Mouse (Mus musculus): ENCODE measurements around the gene Sox15.

DNA sequence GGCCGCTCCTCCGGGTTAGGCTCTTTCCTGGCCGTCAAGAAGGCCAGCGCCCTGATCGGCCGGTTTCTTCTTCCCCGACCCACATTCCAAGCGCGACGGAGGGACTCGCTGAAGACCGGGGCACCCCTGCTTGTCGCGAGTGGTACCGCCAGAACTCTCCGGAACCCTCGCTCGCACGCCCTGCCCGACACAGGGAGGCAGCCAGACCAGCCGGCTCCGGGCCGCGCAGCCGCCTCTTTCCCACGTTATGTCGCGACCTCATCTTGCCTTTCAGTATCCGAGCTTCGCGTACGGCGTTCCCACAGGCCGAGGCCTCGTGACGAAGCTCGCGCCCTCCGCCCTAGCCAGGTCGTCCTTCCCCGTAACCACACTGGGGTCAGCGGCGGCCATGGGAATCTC lies 16.6 kb downstream of the Sox15 start:
- no peak for TF ChIP-seq ZC3H11A (IDR thresholded peaks at IDR 0.05; ENCODE audit: borderline replicate concordance, low read depth, low read length)
- TF ChIP-seq CHD2 (IDR thresholded peaks at IDR 0.05; ENCODE audit: low read depth, low read length): no peak
- no peak for TF ChIP-seq HCFC1 (IDR thresholded peaks at IDR 0.05; ENCODE audit: borderline replicate concordance, insufficient read depth, low read length)
- TF ChIP-seq ZNF384 (IDR thresholded peaks at IDR 0.05; ENCODE audit: low read depth, low read length): no peak
- TF ChIP-seq MAFK (IDR thresholded peaks at IDR 0.05; ENCODE audit: insufficient read depth, low read depth, low read length): no peak

All from ES-E14 (cell line).